Mouse (Mus musculus) neural tube, embryonic 11.5 days (tissue): Measurements from ENCODE around the gene Zic5. TPM values are rescaled to one million over a fixed set of nuclear protein-coding genes. Genes with fewer than 3 reads are reported as not detected.
A peak's percentile ranks its signal among the peaks of the same experiment; 100 is the strongest.

Experiments
- ATAC-seq: fragments of 200-750 bp; cut with Nextera tagmentation; 2 replicates; pipeline ENCODE4 v1.8.0; 2017; ENCODE audit warnings: moderate number of reproducible peaks, mild to moderate bottlenecking, moderate TSS enrichment, moderate library complexity; ENCODE audit not compliant: insufficient read depth, low FRiP score, low TSS enrichment
- DNase-seq: peaks from one replicate; pipeline ENCODE4 v3.0.0-alpha.2; 2015; ENCODE audit warnings: low spot score
- H3K27ac ChIP-seq: fragments of 300-500 bp; sonication (generic); 2 replicates; pipeline ENCODE4 v1.5.1; 2014; ENCODE audit warnings: low read depth, mild to moderate bottlenecking, low read length
- H3K27me3 ChIP-seq: fragments of 300-500 bp; sonication (generic); 2 replicates; pipeline ENCODE4 v1.6.1; 2014; ENCODE audit warnings: mild to moderate bottlenecking, low read length, mixed read lengths; ENCODE audit not compliant: control insufficient read depth, insufficient read depth
- H3K36me3 ChIP-seq: fragments of 300-500 bp; sonication (generic); 2 replicates; pipeline ENCODE4 v1.6.1; 2014; ENCODE audit warnings: mild to moderate bottlenecking, low read length, moderate library complexity, mixed read lengths; ENCODE audit not compliant: control insufficient read depth, insufficient read depth
- H3K4me1 ChIP-seq: fragments of 300-500 bp; sonication (generic); 2 replicates; pipeline ENCODE4 v1.6.1; 2014; ENCODE audit warnings: low read length, mixed read lengths; ENCODE audit not compliant: control insufficient read depth, insufficient read depth
- H3K4me2 ChIP-seq: fragments of 300-500 bp; sonication (generic); 2 replicates; pipeline ENCODE4 v1.6.1; 2014; ENCODE audit warnings: low read depth, mild to moderate bottlenecking, moderate library complexity
- H3K4me3 ChIP-seq: fragments of 300-500 bp; sonication (generic); 2 replicates; pipeline ENCODE4 v1.5.1; 2014; ENCODE audit warnings: low read depth, low read length
- H3K9ac ChIP-seq: fragments of 300-500 bp; sonication (generic); 2 replicates; pipeline ENCODE4 v1.6.1; 2014; ENCODE audit warnings: mild to moderate bottlenecking, low read length
- H3K9me3 ChIP-seq: fragments of 300-500 bp; sonication (generic); 2 replicates; pipeline ENCODE4 v1.6.1; 2016; ENCODE audit warnings: low read length; ENCODE audit not compliant: control insufficient read depth
- WGBS: fragments of 180-500 bp; shearing (Covaris S2); extraction: QIAGEN DNeasy Blood & Tissue Kit; methylation state at CpG from one replicate; pipeline ENCODE4 v1.1.7; 2014; 5-methylcytosine and 5-hydroxymethylcytosine counted together
- polyA plus RNA-seq: library from polyadenylated mRNA; unstranded; fragments of >200 nt; fragmentation: Nextera tagmentation; extraction: Ambion mirVana; gene quantifications from 2 replicates; pipeline ENCODE4 v1.2.1, GENCODE M21; 2014

Zic5 gene
- polyA plus RNA-seq, 1 experiment from 2014 or later = 10.3 TPM

DNA sequence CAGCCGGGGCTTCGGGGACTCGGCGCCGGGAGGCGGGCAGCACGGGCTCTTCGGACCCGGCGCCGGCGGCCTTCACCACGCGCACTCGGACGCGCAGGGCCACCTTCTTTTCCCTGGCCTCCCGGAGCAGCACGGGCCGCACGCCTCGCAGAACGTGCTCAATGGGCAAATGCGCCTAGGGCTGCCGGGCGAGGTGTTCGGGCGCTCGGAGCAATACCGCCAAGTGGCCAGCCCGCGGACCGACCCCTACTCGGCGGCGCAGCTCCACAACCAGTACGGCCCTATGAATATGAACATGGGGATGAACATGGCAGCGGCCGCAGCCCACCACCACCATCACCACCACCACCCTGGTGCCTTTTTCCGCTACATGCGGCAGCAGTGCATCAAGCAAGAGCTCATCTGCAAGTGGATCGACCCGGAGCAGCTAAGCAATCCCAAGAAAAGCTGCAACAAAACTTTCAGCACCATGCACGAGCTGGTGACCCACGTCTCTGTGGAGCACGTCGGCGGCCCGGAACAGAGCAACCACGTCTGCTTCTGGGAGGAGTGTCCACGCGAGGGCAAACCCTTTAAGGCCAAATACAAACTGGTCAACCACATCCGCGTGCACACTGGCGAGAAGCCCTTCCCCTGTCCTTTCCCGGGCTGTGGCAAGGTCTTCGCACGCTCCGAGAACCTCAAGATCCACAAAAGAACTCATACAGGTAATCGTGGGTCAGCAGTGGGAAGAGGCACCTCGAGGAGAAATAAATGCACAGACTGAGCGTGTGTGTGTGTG is 10.8 kb upstream of the Zic5 start:
- Histone ChIP-seq H3K4me1 (peaks cover 15% of the 10 kb centered on the region; the same call in 1 of the 2 replicates), H3K4me2 (peak overlapping the region; percentile 72), H3K4me3 (peak overlapping the region; percentile 75), H3K27ac (peak overlapping the region; percentile 98), H3K9ac (peak overlapping the region; percentile 95), H3K27me3 (peaks cover 47% of the 10 kb centered on the region), H3K9me3 (no peaks in the 10 kb centered on the region), H3K36me3 (no peaks in the 10 kb centered on the region)
- ATAC-seq (no peak), DNase-seq (peak; percentile 66)
- under 1% methylated on average over 62 of the region's 62 CpGs for WGBS

DNA sequence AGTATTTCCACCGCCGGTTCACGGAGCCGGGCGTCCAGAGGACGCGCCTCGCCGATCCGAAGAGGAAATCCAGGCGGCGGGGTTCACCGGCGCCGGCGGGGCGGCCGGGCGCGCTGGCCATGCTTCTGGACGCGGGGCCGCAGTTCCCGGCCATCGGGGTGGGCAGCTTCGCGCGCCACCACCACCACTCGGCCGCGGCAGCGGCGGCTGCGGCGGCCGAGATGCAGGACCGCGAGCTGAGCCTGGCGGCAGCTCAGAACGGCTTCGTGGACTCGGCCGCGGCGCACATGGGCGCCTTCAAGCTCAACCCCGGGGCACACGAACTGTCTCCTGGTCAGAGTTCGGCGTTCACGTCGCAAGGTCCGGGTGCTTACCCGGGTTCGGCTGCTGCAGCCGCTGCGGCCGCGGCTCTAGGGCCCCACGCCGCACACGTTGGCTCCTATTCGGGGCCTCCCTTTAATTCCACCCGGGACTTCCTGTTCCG is 10.1 kb upstream of the Zic5 start:
- H3K9ac ChIP-seq = peak overlapping the region; percentile 95
- ATAC-seq (0 out of 2 replicates have a peak, but pooled peaks have one; percentile 12), DNase-seq (peak; percentile 65)
- H3K4me3 ChIP-seq = peak overlapping the region; percentile 75
- WGBS = under 1% methylated on average over 58 of the region's 65 CpGs
- peak overlapping the region; percentile 98 for H3K27ac ChIP-seq
- peaks cover 15% of the 10 kb centered on the region; the same call in 1 of the 2 replicates for H3K4me1 ChIP-seq
- H3K9me3 ChIP-seq = no peaks in the 10 kb centered on the region
- peaks cover 49% of the 10 kb centered on the region for H3K27me3 ChIP-seq
- peak overlapping the region; percentile 72 for H3K4me2 ChIP-seq
- no peaks in the 10 kb centered on the region for H3K36me3 ChIP-seq

DNA sequence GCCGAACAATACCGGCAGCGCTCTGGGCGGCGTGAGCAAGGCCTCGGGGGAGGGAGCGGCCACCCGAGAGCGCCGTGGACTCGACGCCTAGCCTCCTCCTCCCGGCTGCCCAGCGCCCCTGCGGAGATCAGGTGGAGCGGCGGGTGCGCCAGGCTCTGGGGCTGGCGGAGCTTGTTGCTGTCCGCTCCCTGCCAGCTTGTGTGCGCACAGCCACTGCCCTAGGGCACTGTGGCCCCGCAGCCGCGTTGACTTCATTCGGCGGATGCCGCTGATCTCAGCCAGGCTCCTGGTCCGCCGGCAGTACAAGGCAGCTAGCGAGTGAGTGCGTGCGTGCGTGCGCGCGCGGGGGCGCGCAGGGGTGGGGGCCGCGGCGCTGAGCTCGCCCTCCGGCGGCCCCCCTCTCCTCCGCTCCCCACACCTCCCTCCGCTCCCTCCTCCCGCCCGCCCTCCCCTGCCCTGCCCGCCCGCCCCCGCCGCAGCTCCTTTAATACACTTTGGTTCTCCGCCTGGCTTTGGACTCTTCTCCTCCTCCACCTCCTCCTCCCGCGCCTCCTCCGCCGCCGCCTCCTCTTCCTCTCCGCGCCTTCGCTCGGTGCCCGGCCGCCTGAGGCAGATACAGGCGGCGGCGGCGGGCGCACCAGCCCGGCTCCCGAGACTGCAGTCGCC is 9.5 kb upstream of the Zic5 start, which contains the start of gene Zic2:
Gene Zic2, plus strand, starts transcription at position 545 of the 666 bp plus-strand sequence.
- ATAC-seq = peak; percentile 66
- H3K9me3 ChIP-seq = no peaks in the 10 kb centered on the region
- peaks cover 46% of the 10 kb centered on the region for H3K27me3 ChIP-seq
- no peaks in the 10 kb centered on the region for H3K36me3 ChIP-seq
- peak within 1 kb of the TSS; percentile 98 for H3K27ac ChIP-seq
- peak within 1 kb of the TSS; percentile 75 for H3K4me3 ChIP-seq
- H3K4me2 ChIP-seq = peak within 1 kb of the TSS; percentile 72
- WGBS = under 1% methylated on average over 47 of the region's 73 CpGs
- H3K4me1 ChIP-seq = peaks cover 15% of the 10 kb centered on the region; the same call in 1 of the 2 replicates
- DNase-seq = peak; percentile 88
- H3K9ac ChIP-seq = peak within 1 kb of the TSS; percentile 95

DNA sequence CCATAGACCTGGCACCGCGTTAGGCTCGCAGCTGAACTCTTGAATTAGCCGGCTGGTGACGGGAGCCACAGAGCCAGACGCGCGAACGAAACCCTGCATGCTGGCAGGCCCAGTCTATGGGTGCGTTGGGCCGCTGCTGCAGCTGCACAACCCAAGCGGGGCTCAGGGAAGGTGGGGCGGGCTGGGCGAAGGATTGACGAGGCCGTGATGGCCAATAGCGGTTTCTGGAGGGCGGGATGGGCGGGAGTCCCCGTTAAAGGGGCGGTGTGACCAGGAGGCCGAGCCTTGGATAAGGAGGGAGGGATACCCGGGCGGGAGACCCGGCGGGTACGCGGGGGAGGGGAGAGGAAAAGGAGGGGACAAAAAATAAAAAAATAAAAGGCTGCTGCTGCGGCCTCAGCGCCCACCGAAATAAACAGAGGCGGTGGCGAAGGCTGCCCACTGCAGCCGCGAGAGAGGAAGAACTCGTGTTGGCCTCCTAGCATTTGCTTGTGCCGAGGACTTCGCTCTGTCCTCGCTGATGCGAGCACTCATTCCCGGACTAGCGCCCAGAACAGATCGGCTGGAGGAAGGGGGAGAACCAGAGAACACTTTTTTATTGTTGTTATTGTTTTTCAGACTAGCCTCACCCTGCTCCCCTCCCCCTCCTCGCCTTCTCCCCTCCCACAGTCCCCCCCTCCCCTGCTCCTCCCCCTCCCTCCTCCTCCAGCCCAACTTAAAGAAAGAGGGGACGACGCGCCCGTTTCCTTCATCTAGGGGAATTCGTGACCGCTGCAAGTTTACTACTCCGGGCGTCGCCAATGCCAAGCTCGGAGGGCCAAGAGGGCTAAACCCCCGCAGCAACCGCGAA is 8.8 kb upstream of the Zic5 start:
- Histone ChIP-seq H3K4me1 (peaks cover 18% of the 10 kb centered on the region; the same call in 1 of the 2 replicates), H3K27ac (peak overlapping the region; percentile 98), H3K4me2 (peak overlapping the region; percentile 72), H3K9ac (peak overlapping the region; percentile 95), H3K27me3 (peaks cover 51% of the 10 kb centered on the region), H3K9me3 (no peaks in the 10 kb centered on the region), H3K4me3 (peak overlapping the region; percentile 75), H3K36me3 (no peaks in the 10 kb centered on the region)
- DNase-seq = peak; percentile 89
- peak; percentile 79 for ATAC-seq
- under 1% methylated on average over 55 of the region's 57 CpGs for WGBS

DNA sequence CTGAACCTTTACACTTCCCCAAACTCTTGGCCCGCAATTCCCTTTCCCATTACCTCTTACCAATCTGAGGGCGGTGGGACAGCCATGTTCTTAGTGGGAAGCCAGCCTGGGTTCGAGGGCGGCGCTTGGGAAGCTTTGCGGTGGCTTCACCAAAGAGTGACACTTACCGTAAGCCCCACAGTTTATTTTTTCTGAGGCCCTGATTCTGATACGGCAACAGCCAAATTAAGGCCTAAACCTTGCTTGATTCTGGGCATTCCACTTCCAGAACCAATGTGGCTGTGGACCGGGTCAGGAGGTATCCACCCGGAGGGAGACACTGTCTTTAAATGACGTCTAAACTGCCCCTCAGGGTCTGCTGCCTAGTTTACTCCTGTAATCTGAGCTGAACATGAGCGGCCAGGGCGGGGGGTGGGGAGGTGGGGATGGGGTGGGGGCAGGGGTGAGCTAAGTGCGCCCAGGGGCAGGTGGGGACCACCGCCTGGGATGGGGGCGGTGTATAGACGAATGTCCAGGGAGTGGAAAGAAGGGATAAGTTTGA is 7.8 kb upstream of the Zic5 start:
- under 1% methylated on average over 17 of the region's 17 CpGs for WGBS
- H3K4me2 ChIP-seq = peak overlapping the region; percentile 72
- H3K4me1 ChIP-seq = peaks cover 21% of the 10 kb centered on the region; the same call in 1 of the 2 replicates
- peak overlapping the region; percentile 75 for H3K4me3 ChIP-seq
- peaks cover 59% of the 10 kb centered on the region for H3K27me3 ChIP-seq
- no peaks in the 10 kb centered on the region for H3K36me3 ChIP-seq
- peak overlapping the region; percentile 98 for H3K27ac ChIP-seq
- DNase-seq (peak; percentile 50), ATAC-seq (0 out of 2 replicates have a peak, but pooled peaks have one; percentile 4)
- H3K9me3 ChIP-seq = no peaks in the 10 kb centered on the region
- peak overlapping the region; percentile 95; the same call in 1 of the 2 replicates for H3K9ac ChIP-seq

DNA sequence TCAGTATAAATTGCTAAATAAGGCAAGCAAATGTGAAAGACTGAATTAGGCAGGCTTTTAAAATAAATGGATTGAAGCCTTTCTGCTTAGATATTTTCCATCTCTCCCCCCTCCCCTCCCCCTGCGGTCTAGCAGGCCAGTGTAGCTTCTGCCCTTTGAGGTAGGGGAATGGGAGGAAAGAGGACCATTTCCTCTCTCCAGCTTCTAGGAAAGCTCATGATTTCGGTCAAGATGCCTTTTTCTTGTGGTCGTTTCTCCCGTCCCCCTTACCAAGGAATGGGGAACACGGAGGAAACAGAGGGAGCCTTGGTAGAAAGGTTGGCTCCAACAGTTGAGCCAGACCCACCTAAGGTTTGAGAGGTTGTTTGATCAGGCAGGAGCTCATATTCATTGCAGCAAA is 7.2 kb upstream of the Zic5 start:
- 2% methylated on average over 5 of the region's 5 CpGs for WGBS
- ATAC-seq (no peak), DNase-seq (peak; percentile 24)
- H3K27me3 ChIP-seq = peaks cover 59% of the 10 kb centered on the region
- H3K4me1 ChIP-seq = peaks cover 21% of the 10 kb centered on the region; the same call in 1 of the 2 replicates
- no peak overlapping the region for H3K27ac ChIP-seq
- H3K9ac ChIP-seq = no peak overlapping the region
- no peaks in the 10 kb centered on the region for H3K9me3 ChIP-seq
- H3K36me3 ChIP-seq = no peaks in the 10 kb centered on the region
- H3K4me2 ChIP-seq = peak overlapping the region; percentile 72
- peak overlapping the region; percentile 75 for H3K4me3 ChIP-seq

DNA sequence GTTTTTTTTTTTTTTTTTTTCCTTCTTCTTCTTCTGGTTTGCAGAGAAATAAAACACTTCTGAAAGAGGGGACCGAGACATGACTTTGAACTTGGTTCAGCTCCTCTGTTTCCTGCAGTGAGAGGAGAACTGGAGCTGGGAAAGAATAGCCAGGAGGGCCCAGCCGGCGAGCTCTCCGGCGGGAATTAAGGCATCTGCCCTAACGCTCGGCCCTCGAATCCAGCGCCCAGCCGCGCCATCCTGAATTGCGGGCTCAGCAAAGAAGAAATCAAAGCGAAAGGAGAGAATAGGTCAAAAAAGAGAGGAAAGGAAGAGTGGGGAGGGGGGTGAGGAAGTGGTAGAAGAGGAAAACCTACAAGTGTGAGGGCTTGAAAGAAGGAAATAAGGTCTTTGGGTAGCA is 6.7 kb upstream of the Zic5 start:
- 0 out of 2 replicates have a peak overlapping the region, but pooled peaks have one; percentile 19 for H3K9ac ChIP-seq
- no peak overlapping the region for H3K27ac ChIP-seq
- H3K36me3 ChIP-seq = no peaks in the 10 kb centered on the region
- DNase-seq (peak; percentile 72), ATAC-seq (no peak)
- H3K4me2 ChIP-seq = peak overlapping the region; percentile 72
- no peaks in the 10 kb centered on the region for H3K9me3 ChIP-seq
- peaks cover 16% of the 10 kb centered on the region; the same call in 1 of the 2 replicates for H3K4me1 ChIP-seq
- peaks cover 59% of the 10 kb centered on the region for H3K27me3 ChIP-seq
- WGBS = under 1% methylated on average over 13 of the region's 13 CpGs
- H3K4me3 ChIP-seq = peak overlapping the region; percentile 75
